Comparison of ENCODE assay signal across 9 mouse cellular contexts in the genomic region with DNA sequence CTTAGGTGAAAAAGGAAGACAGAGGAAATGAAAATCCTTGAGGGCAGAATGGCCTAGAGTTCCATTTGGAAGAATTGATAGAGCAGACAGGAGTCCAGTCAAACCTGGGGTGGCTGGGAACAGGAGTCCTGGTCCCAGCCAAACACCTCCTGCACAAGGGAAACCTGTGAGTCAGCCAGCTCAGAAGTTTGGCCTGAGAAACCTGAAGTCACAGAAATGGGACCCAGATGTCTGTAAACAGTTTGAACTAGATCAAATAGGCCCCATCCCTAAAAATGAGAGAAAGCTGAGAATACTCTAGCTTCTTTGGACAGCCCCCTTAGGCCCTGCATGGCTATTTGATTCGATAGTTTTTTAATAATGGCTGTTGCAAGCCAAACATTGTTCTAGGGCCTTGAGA. TPM values are rescaled to one million over a fixed set of nuclear protein-coding genes. Genes with fewer than 3 reads are reported as not detected.
A peak's percentile ranks its signal among the peaks of the same experiment; 100 is the strongest.
DNase-seq lines count a peak whose midpoint lies in the region; ATAC-seq and TF ChIP-seq lines count a peak whose summit lies in the region.
"Had no signal": no experiment of that assay in that cellular context is flagged by ENCODE, and none has a peak within 500 bp of the region (broad histone marks: within the 10 kb centered on the region; RNA-seq: fewer than 3 reads in every experiment).

No protein-coding gene starts in this region.

- no peak for ATAC-seq in hindbrain, embryonic 12.5 days (ENCODE audit: low FRiP score)
- ATAC-seq in hindbrain, embryonic 11.5 days (ENCODE audit: low FRiP score): no peak
- ATAC-seq in forebrain, embryonic 14.5 days: no peak
- no peak for ATAC-seq in liver, postnatal 0 days

- no peak for TF ChIP-seq POLR2A in bone marrow macrophage, adult 2 months (IDR thresholded peaks at IDR 0.05; ENCODE audit: borderline replicate concordance, low read depth, low read length)

- H3K27me3 ChIP-seq in hindbrain, embryonic 12.5 days: peaks cover 10% of the 10 kb centered on the region
- H3K27me3 ChIP-seq in hindbrain, embryonic 11.5 days (ENCODE audit: control insufficient read depth, insufficient read depth, low read length): 0 out of 2 replicates have a peak, but pooled peaks cover 2% of the 10 kb centered on the region
- no peaks in the 10 kb centered on the region for H3K27me3 ChIP-seq in forebrain, embryonic 14.5 days (replicated peaks; ENCODE audit: control insufficient read depth, insufficient read depth, low read length)
- no peaks in the 10 kb centered on the region for H3K27me3 ChIP-seq in liver, postnatal 0 days (ENCODE audit: insufficient read depth, low read length)

- peaks cover 6% of the 10 kb centered on the region for H3K4me1 ChIP-seq in hindbrain, embryonic 12.5 days
- no peaks in the 10 kb centered on the region; the same call in 1 of the 2 replicates for H3K4me1 ChIP-seq in hindbrain, embryonic 11.5 days (replicated peaks; ENCODE audit: control insufficient read depth, insufficient read depth, low read length)
- peaks cover 30% of the 10 kb centered on the region for H3K4me1 ChIP-seq in bone marrow macrophage, adult 2 months (ENCODE audit: control insufficient read depth, insufficient read depth, low read length)
- peaks cover 5% of the 10 kb centered on the region for H3K4me1 ChIP-seq in forebrain, embryonic 14.5 days (ENCODE audit: control insufficient read depth, insufficient read depth, low read length)
- peaks cover 28% of the 10 kb centered on the region for H3K4me1 ChIP-seq in liver, postnatal 0 days (ENCODE audit: insufficient read depth)

- DNase-seq in hindbrain, embryonic 11.5 days (ENCODE audit: low spot score): no peak
- DNase-seq in forebrain, embryonic 14.5 days (ENCODE audit: low spot score): no peak
- no peak for DNase-seq in liver, postnatal 0 days
- DNase-seq in ovary, postnatal 10 days (ENCODE audit: low spot score): no peak
- DNase-seq in frontal cortex, postnatal 14 days (ENCODE audit: low spot score in 2 of 2): no peak
- DNase-seq in cerebellum, adult 11-12 months: no peak

- no peaks in the 10 kb centered on the region for H3K9me3 ChIP-seq in hindbrain, embryonic 12.5 days (replicated peaks)
- no peaks in the 10 kb centered on the region for H3K9me3 ChIP-seq in hindbrain, embryonic 11.5 days (ENCODE audit: control insufficient read depth, low read length)
- no peaks in the 10 kb centered on the region for H3K9me3 ChIP-seq in forebrain, embryonic 14.5 days (replicated peaks; ENCODE audit: control insufficient read depth, low read length)
- no peaks in the 10 kb centered on the region for H3K9me3 ChIP-seq in liver, postnatal 0 days (ENCODE audit: low read length)

- peak overlapping the region; percentile 94 for H3K4me2 ChIP-seq in hindbrain, embryonic 12.5 days (replicated peaks)
- H3K4me2 ChIP-seq in hindbrain, embryonic 11.5 days (replicated peaks; ENCODE audit: low read depth, low read length): no peak overlapping the region
- H3K4me2 ChIP-seq in forebrain, embryonic 14.5 days (ENCODE audit: low read length): peak overlapping the region; percentile 95
- H3K4me2 ChIP-seq in liver, postnatal 0 days (ENCODE audit: low read depth, low read length): peak overlapping the region; percentile 72

- no peak overlapping the region for H3K27ac ChIP-seq in hindbrain, embryonic 12.5 days
- H3K27ac ChIP-seq in hindbrain, embryonic 11.5 days (ENCODE audit: low read depth, low read length): no peak overlapping the region
- H3K27ac ChIP-seq in bone marrow macrophage, adult 2 months (ENCODE audit: insufficient read depth, low read depth, low read length): no peak overlapping the region
- H3K27ac ChIP-seq in forebrain, embryonic 14.5 days (ENCODE audit: low read depth, low read length): no peak overlapping the region
- H3K27ac ChIP-seq in liver, postnatal 0 days (ENCODE audit: low read depth): peak overlapping the region; percentile 100

- no peak for TF ChIP-seq CTCF in bone marrow macrophage, adult 2 months (IDR thresholded peaks at IDR 0.05; ENCODE audit: low read depth, low read length)
- TF ChIP-seq CTCF in liver, postnatal 0 days (IDR thresholded peaks at IDR 0.05; ENCODE audit: low read depth): no peak

- H3K9ac ChIP-seq in hindbrain, embryonic 12.5 days: no peak overlapping the region
- H3K9ac ChIP-seq in hindbrain, embryonic 11.5 days (ENCODE audit: low read depth, low read length): no peak overlapping the region
- no peak overlapping the region for H3K9ac ChIP-seq in forebrain, embryonic 14.5 days (ENCODE audit: low read length)
- peak overlapping the region; percentile 93 for H3K9ac ChIP-seq in liver, postnatal 0 days (replicated peaks)

- H3K36me3 ChIP-seq in hindbrain, embryonic 12.5 days: peaks cover 39% of the 10 kb centered on the region
- H3K36me3 ChIP-seq in hindbrain, embryonic 11.5 days (ENCODE audit: control insufficient read depth, insufficient read depth, low read length): no peaks in the 10 kb centered on the region; the same call in 1 of the 2 replicates
- peaks cover 44% of the 10 kb centered on the region for H3K36me3 ChIP-seq in forebrain, embryonic 14.5 days (ENCODE audit: control insufficient read depth, insufficient read depth, low read length)
- peaks cover 21% of the 10 kb centered on the region for H3K36me3 ChIP-seq in liver, postnatal 0 days (replicated peaks; ENCODE audit: insufficient read depth, low read length)

- no peak for TF ChIP-seq EP300 in liver, postnatal 0 days (IDR thresholded peaks at IDR 0.05; ENCODE audit: low read depth)

- no peak overlapping the region for H3K4me3 ChIP-seq in hindbrain, embryonic 12.5 days
- H3K4me3 ChIP-seq in hindbrain, embryonic 11.5 days (ENCODE audit: low read depth, low read length): no peak overlapping the region
- peak overlapping the region; percentile 97; the same call in 1 of the 2 replicates for H3K4me3 ChIP-seq in bone marrow macrophage, adult 2 months (ENCODE audit: insufficient read depth, low read length)
- no peak overlapping the region for H3K4me3 ChIP-seq in forebrain, embryonic 14.5 days (ENCODE audit: low read depth, low read length)
- H3K4me3 ChIP-seq in liver, postnatal 0 days (ENCODE audit: low read depth, low read length): peak overlapping the region; percentile 97

- 80% methylated on average over 1 of the region's 1 CpGs for WGBS in hindbrain, embryonic 12.5 days
- 89% methylated on average over 1 of the region's 1 CpGs for WGBS in hindbrain, embryonic 11.5 days
- 87% methylated on average over 1 of the region's 1 CpGs for WGBS in forebrain, embryonic 14.5 days
- 87% methylated on average over 1 of the region's 1 CpGs for WGBS in liver, postnatal 0 days (ENCODE audit: insufficient replicate concordance)

RNA-seq across cellular contexts. Expression of a gene that starts 0.7 kb away (rescaled TPM):
- 12.2 and 13.1 TPM in 2 replicates for polyA plus RNA-seq in hindbrain, embryonic 12.5 days (2016; fragmentation: Nextera tagmentation; extraction: Ambion mirVana)
- polyA plus RNA-seq in hindbrain, embryonic 11.5 days (2014; fragmentation: Nextera tagmentation; extraction: Ambion mirVana): 5.0 and 6.8 TPM in 2 replicates
- 78.0 and 91.8 TPM in 2 replicates for polyA plus RNA-seq in bone marrow macrophage, adult 2 months (2012; ENCODE audit: insufficient read depth, insufficient read length, missing spikeins)
- polyA plus RNA-seq in forebrain, embryonic 14.5 days (2014; fragmentation: Nextera tagmentation; extraction: Ambion mirVana): 3.8 and 4.9 TPM in 2 replicates
- 44.4 and 45.4 TPM in 2 replicates for polyA plus RNA-seq in liver, postnatal 0 days (2015; fragmentation: Nextera tagmentation; extraction: Ambion mirVana)

RNA-seq across cellular contexts. Expression of a gene that starts 22.9 kb away (rescaled TPM):
- polyA plus RNA-seq in hindbrain, embryonic 12.5 days (2016; fragmentation: Nextera tagmentation; extraction: Ambion mirVana): 4.1 and 5.0 TPM in 2 replicates
- 3.2 and 3.8 TPM in 2 replicates for polyA plus RNA-seq in hindbrain, embryonic 11.5 days (2014; fragmentation: Nextera tagmentation; extraction: Ambion mirVana)
- 7.9 and 10.0 TPM in 2 replicates for polyA plus RNA-seq in bone marrow macrophage, adult 2 months (2012; ENCODE audit: insufficient read depth, insufficient read length, missing spikeins)
- polyA plus RNA-seq in forebrain, embryonic 14.5 days (2014; fragmentation: Nextera tagmentation; extraction: Ambion mirVana): 1.2 and 2.4 TPM in 2 replicates
- polyA plus RNA-seq in liver, postnatal 0 days (2015; fragmentation: Nextera tagmentation; extraction: Ambion mirVana): 2.8 and 3.2 TPM in 2 replicates

RNA-seq across cellular contexts. Expression of a gene that starts 25.9 kb away (rescaled TPM):
- 47.4 and 52.7 TPM in 2 replicates for polyA plus RNA-seq in hindbrain, embryonic 12.5 days (2016; fragmentation: Nextera tagmentation; extraction: Ambion mirVana)
- polyA plus RNA-seq in hindbrain, embryonic 11.5 days (2014; fragmentation: Nextera tagmentation; extraction: Ambion mirVana): 57.7 and 61.7 TPM in 2 replicates
- polyA plus RNA-seq in bone marrow macrophage, adult 2 months (2012; ENCODE audit: insufficient read depth, insufficient read length, missing spikeins): 38.3 and 44.8 TPM in 2 replicates
- polyA plus RNA-seq in forebrain, embryonic 14.5 days (2014; fragmentation: Nextera tagmentation; extraction: Ambion mirVana): 34.1 and 37.8 TPM in 2 replicates
- 19.7 and 19.8 TPM in 2 replicates for polyA plus RNA-seq in liver, postnatal 0 days (2015; fragmentation: Nextera tagmentation; extraction: Ambion mirVana)

RNA-seq across cellular contexts. Expression of a gene that starts 34.8 kb away (rescaled TPM):
- polyA plus RNA-seq in hindbrain, embryonic 12.5 days (2016; fragmentation: Nextera tagmentation; extraction: Ambion mirVana): 1.8 and 2.6 TPM in 2 replicates
- polyA plus RNA-seq in hindbrain, embryonic 11.5 days (2014; fragmentation: Nextera tagmentation; extraction: Ambion mirVana): 1.4 and 2.2 TPM in 2 replicates
- not detected in 2 replicates for polyA plus RNA-seq in bone marrow macrophage, adult 2 months (2012; ENCODE audit: insufficient read depth, insufficient read length, missing spikeins)
- polyA plus RNA-seq in forebrain, embryonic 14.5 days (2014; fragmentation: Nextera tagmentation; extraction: Ambion mirVana): 0.47 and 0.94 TPM in 2 replicates
- polyA plus RNA-seq in liver, postnatal 0 days (2015; fragmentation: Nextera tagmentation; extraction: Ambion mirVana): 36.5 and 38.0 TPM in 2 replicates
- polyA plus RNA-seq: liver, adult 2 months had no signal

RNA-seq across cellular contexts. Expression of a gene that starts 38.2 kb away (rescaled TPM):
- polyA plus RNA-seq in hindbrain, embryonic 12.5 days (2016; fragmentation: Nextera tagmentation; extraction: Ambion mirVana): 793 and 799 TPM in 2 replicates
- polyA plus RNA-seq in hindbrain, embryonic 11.5 days (2014; fragmentation: Nextera tagmentation; extraction: Ambion mirVana): 1,125 and 1,154 TPM in 2 replicates
- polyA plus RNA-seq in bone marrow macrophage, adult 2 months (2012; ENCODE audit: insufficient read depth, insufficient read length, missing spikeins): 169 and 174 TPM in 2 replicates
- polyA plus RNA-seq in forebrain, embryonic 14.5 days (2014; fragmentation: Nextera tagmentation; extraction: Ambion mirVana): 808 and 818 TPM in 2 replicates
- 445 and 452 TPM in 2 replicates for polyA plus RNA-seq in liver, postnatal 0 days (2015; fragmentation: Nextera tagmentation; extraction: Ambion mirVana)

Comparison
In these comparisons a context has a peak if more than half of its experiments do, and no peak if none do; other contexts are left out.
1. H3K4me3 ChIP-seq: peak in bone marrow macrophage, adult 2 months (single experiment) and liver, postnatal 0 days (single experiment); none in hindbrain, embryonic 12.5 days (single experiment), hindbrain, embryonic 11.5 days (single experiment) and forebrain, embryonic 14.5 days (single experiment).